9 mouse cellular contexts compared by ENCODE assay signal in the genomic region with DNA sequence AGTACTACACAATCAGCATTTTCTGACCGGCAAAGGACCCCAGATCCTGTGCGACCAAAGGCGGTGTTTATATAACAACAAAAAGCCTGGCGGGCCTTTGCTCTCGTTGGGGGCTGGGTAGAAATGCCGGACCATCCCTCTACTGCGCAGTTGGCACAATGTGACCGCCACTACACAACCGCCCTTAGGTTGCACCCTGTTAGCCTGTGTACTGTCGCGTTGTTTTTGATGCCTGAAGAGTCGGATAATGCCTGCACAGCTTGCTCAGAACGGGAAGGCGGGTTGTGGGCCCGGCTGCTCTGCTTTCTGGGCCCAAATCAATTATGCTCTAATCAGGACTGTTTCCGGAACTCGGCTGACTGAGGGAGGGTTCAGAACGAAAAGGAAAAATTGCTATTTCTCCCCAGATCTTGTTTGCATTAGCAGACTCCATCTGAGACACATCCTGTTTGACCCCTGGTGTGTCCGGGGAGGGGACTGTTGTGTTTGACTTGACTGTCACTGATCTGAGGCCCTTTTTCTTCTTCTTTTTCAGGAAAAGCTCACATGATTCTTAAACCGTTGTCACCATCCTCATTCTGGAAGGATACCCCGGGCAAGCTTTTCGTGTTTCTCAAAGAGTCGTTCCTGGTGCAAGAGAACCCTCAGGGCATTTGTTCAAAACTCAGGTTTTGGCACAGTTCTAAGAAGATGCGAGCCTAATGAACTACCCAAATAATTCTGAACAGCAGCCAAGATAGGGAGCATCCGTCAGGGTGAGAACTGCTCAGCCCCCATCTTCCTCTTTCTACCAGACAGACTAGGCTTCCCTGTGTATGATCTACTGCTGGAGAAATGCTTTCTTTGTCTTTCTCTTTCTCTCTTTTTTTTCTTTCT. TPM values are rescaled to one million over a fixed set of nuclear protein-coding genes. Genes with fewer than 3 reads are reported as not detected.
DNase-seq lines count a peak whose midpoint lies in the region; ATAC-seq and TF ChIP-seq lines count a peak whose summit lies in the region.
"Had no signal": no experiment of that assay in that cellular context is flagged by ENCODE, and none has a peak within 500 bp of the region (broad histone marks: within the 10 kb centered on the region; RNA-seq: fewer than 3 reads in every experiment).

No protein-coding gene starts in this region.

- ATAC-seq in forebrain, embryonic 16.5 days, result peak; percentile 72
- peak; percentile 77 for ATAC-seq in hindbrain, postnatal 0 days
- ATAC-seq in lung, embryonic 14.5 days (ENCODE audit: insufficient read depth), result peak; percentile 81
- ATAC-seq in stomach, postnatal 0 days (ENCODE audit: low FRiP score, low TSS enrichment), result peak; percentile 57; the same call in 1 of the 2 replicates
- ATAC-seq: Patski had no signal

- H3K27me3 ChIP-seq in forebrain, embryonic 16.5 days (replicated peaks; ENCODE audit: control insufficient read depth, insufficient read depth, low read length), result no peaks in the 10 kb centered on the region
- no peaks in the 10 kb centered on the region for H3K27me3 ChIP-seq in hindbrain, postnatal 0 days (ENCODE audit: insufficient read depth, low read length)
- H3K27me3 ChIP-seq in lung, embryonic 14.5 days (ENCODE audit: insufficient read depth, low read length), result no peaks in the 10 kb centered on the region
- no peaks in the 10 kb centered on the region for H3K27me3 ChIP-seq in stomach, postnatal 0 days (ENCODE audit: control insufficient read depth, insufficient read depth, low read length)
- H3K27me3 ChIP-seq: Patski had no signal

- H3K4me2 ChIP-seq in forebrain, embryonic 16.5 days (ENCODE audit: low read length), result peak overlapping the region; percentile 22
- peak overlapping the region; percentile 33 for H3K4me2 ChIP-seq in hindbrain, postnatal 0 days (ENCODE audit: low read depth, low read length)
- H3K4me2 ChIP-seq in lung, embryonic 14.5 days, result peak overlapping the region; percentile 46
- H3K4me2 ChIP-seq in stomach, postnatal 0 days (replicated peaks; ENCODE audit: low read depth), result peak overlapping the region; percentile 43

- H3K27ac ChIP-seq in layer of hippocampus, adult 2 months, result peak overlapping the region; percentile 90
- no peak overlapping the region; the same call in 1 of the 2 replicates for H3K27ac ChIP-seq in forebrain, embryonic 16.5 days (ENCODE audit: low read length)
- peak overlapping the region; percentile 65; the same call in 1 of the 2 replicates for H3K27ac ChIP-seq in hindbrain, postnatal 0 days
- peak overlapping the region; percentile 93 for H3K27ac ChIP-seq in lung, embryonic 14.5 days (ENCODE audit: low read depth)
- H3K27ac ChIP-seq in stomach, postnatal 0 days (replicated peaks), result peak overlapping the region; percentile 88

- H3K4me3 ChIP-seq in layer of hippocampus, adult 2 months, result peak overlapping the region; percentile 28; the same call in 1 of the 2 replicates
- no peak overlapping the region for H3K4me3 ChIP-seq in forebrain, embryonic 16.5 days (replicated peaks; ENCODE audit: low read length)
- H3K4me3 ChIP-seq in hindbrain, postnatal 0 days (ENCODE audit: low read length), result no peak overlapping the region
- H3K4me3 ChIP-seq in lung, embryonic 14.5 days (ENCODE audit: low read depth, low read length), result 0 out of 2 replicates have a peak overlapping the region, but pooled peaks have one; percentile 0
- H3K4me3 ChIP-seq in stomach, postnatal 0 days (ENCODE audit: low read depth, low read length), result 0 out of 2 replicates have a peak overlapping the region, but pooled peaks have one; percentile 15

- H3K9ac ChIP-seq in forebrain, embryonic 16.5 days (replicated peaks; ENCODE audit: low read depth, low read length), result no peak overlapping the region
- H3K9ac ChIP-seq in hindbrain, postnatal 0 days (replicated peaks; ENCODE audit: low read length), result peak overlapping the region; percentile 13; the same call in 1 of the 2 replicates
- peak overlapping the region; percentile 21 for H3K9ac ChIP-seq in lung, embryonic 14.5 days
- peak overlapping the region; percentile 31; the same call in 1 of the 2 replicates for H3K9ac ChIP-seq in stomach, postnatal 0 days (ENCODE audit: low read length)

- H3K36me3 ChIP-seq in forebrain, embryonic 16.5 days (ENCODE audit: control insufficient read depth, insufficient read depth), result no peaks in the 10 kb centered on the region
- H3K36me3 ChIP-seq in hindbrain, postnatal 0 days (ENCODE audit: insufficient read depth, low read length), result no peaks in the 10 kb centered on the region
- H3K36me3 ChIP-seq in lung, embryonic 14.5 days (ENCODE audit: insufficient read depth), result no peaks in the 10 kb centered on the region
- no peaks in the 10 kb centered on the region for H3K36me3 ChIP-seq in stomach, postnatal 0 days (ENCODE audit: control insufficient read depth, insufficient read depth, low read length)

- no peaks in the 10 kb centered on the region; the same call in 1 of the 2 replicates for H3K9me3 ChIP-seq in forebrain, embryonic 16.5 days (ENCODE audit: control insufficient read depth, low read length)
- no peaks in the 10 kb centered on the region for H3K9me3 ChIP-seq in hindbrain, postnatal 0 days (ENCODE audit: low read length)
- no peaks in the 10 kb centered on the region; the same call in 1 of the 2 replicates for H3K9me3 ChIP-seq in lung, embryonic 14.5 days (ENCODE audit: low read depth, low read length)
- no peaks in the 10 kb centered on the region for H3K9me3 ChIP-seq in stomach, postnatal 0 days (ENCODE audit: control insufficient read depth, low read length)

- peaks cover 10% of the 10 kb centered on the region for H3K4me1 ChIP-seq in forebrain, embryonic 16.5 days (replicated peaks; ENCODE audit: control insufficient read depth, insufficient read depth, low read length)
- H3K4me1 ChIP-seq in hindbrain, postnatal 0 days (ENCODE audit: insufficient read depth, low read length), result peaks cover 8% of the 10 kb centered on the region; the same call in 1 of the 2 replicates
- H3K4me1 ChIP-seq in lung, embryonic 14.5 days (ENCODE audit: insufficient read depth), result peaks cover 46% of the 10 kb centered on the region
- H3K4me1 ChIP-seq in stomach, postnatal 0 days (replicated peaks; ENCODE audit: control insufficient read depth, insufficient read depth), result peaks cover 3% of the 10 kb centered on the region; the same call in 1 of the 2 replicates

- WGBS in forebrain, embryonic 16.5 days, result 20% methylated on average over 25 of the region's 25 CpGs
- WGBS in hindbrain, postnatal 0 days, result 22% methylated on average over 25 of the region's 25 CpGs
- 8% methylated on average over 25 of the region's 25 CpGs for WGBS in lung, embryonic 14.5 days
- WGBS in stomach, postnatal 0 days, result 17% methylated on average over 25 of the region's 25 CpGs

- DNase-seq in layer of hippocampus, adult 2 months (ENCODE audit: low spot score in 2 of 2), result peak in 1 of 2 experiments; percentile 38
- DNase-seq in layer of hippocampus, adult 9-10 months (ENCODE audit: low spot score), result no peak
- peak; percentile 28 for DNase-seq in hindbrain, postnatal 0 days (ENCODE audit: low spot score)
- DNase-seq in lung, embryonic 14.5 days, result peak; percentile 88
- DNase-seq in stomach, postnatal 0 days (ENCODE audit: low spot score), result no peak
- DNase-seq in frontal cortex, postnatal 14 days (ENCODE audit: low spot score in 2 of 2), result no peak
- DNase-seq in spleen, postnatal 10 days (ENCODE audit: low spot score in 2 of 2), result no peak

- TF ChIP-seq EP300 in stomach, postnatal 0 days (optimal IDR thresholded peaks at IDR 0.05), result no peak

- TF ChIP-seq CTCF in layer of hippocampus, adult 2 months (conservative IDR thresholded peaks at IDR 0.05), result no peak
- no peak for TF ChIP-seq CTCF in hindbrain, postnatal 0 days (IDR thresholded peaks at IDR 0.05; ENCODE audit: low read depth)
- TF ChIP-seq CTCF in lung, embryonic 14.5 days (IDR thresholded peaks at IDR 0.05; ENCODE audit: low read depth), result no peak
- TF ChIP-seq CTCF in stomach, postnatal 0 days (IDR thresholded peaks at IDR 0.05; ENCODE audit: low read depth), result no peak

RNA-seq across cellular contexts. Expression of gene Xpnpep1, which starts 47.5 kb away (rescaled TPM):
- total RNA-seq in layer of hippocampus, adult 2 months (2021), result 10 to 100 TPM; 78.7 to 82.9 TPM
- 132 and 140 TPM in 2 replicates for polyA plus RNA-seq in forebrain, embryonic 16.5 days (2015; fragmentation: Nextera tagmentation; extraction: Ambion mirVana)
- total RNA-seq in hindbrain, postnatal 0 days (2014; rRNA removed), result 94.1 and 98.6 TPM in 2 replicates
- polyA plus RNA-seq in hindbrain, postnatal 0 days (2015; fragmentation: Nextera tagmentation; extraction: Ambion mirVana), result 115 and 118 TPM in 2 replicates
- 196 and 200 TPM in 2 replicates for polyA plus RNA-seq in lung, embryonic 14.5 days (2014; fragmentation: Nextera tagmentation; extraction: Ambion mirVana)
- 106 and 111 TPM in 2 replicates for polyA plus RNA-seq in stomach, postnatal 0 days (2015; fragmentation: Nextera tagmentation; extraction: Ambion mirVana)

RNA-seq across cellular contexts. Expression of gene Add3, which starts 52.7 kb away (rescaled TPM):
- 100 to 1,000 TPM; 125 to 129 TPM for total RNA-seq in layer of hippocampus, adult 2 months (2021)
- 30.6 and 36.6 TPM in 2 replicates for polyA plus RNA-seq in forebrain, embryonic 16.5 days (2015; fragmentation: Nextera tagmentation; extraction: Ambion mirVana)
- total RNA-seq in hindbrain, postnatal 0 days (2014; rRNA removed), result 49.7 and 56.7 TPM in 2 replicates
- 65.2 and 68.8 TPM in 2 replicates for polyA plus RNA-seq in hindbrain, postnatal 0 days (2015; fragmentation: Nextera tagmentation; extraction: Ambion mirVana)
- polyA plus RNA-seq in lung, embryonic 14.5 days (2014; fragmentation: Nextera tagmentation; extraction: Ambion mirVana), result 119 and 123 TPM in 2 replicates
- 48.2 and 52.4 TPM in 2 replicates for polyA plus RNA-seq in stomach, postnatal 0 days (2015; fragmentation: Nextera tagmentation; extraction: Ambion mirVana)

Comparison
In these comparisons a context has a peak if more than half of its experiments do, and no peak if none do; other contexts are left out.
1. DNase-seq: peak in hindbrain, postnatal 0 days (single experiment) and lung, embryonic 14.5 days (single experiment); none in layer of hippocampus, adult 9-10 months (single experiment), stomach, postnatal 0 days (single experiment), frontal cortex, postnatal 14 days (0 of 2) and spleen, postnatal 10 days (0 of 2).
2. H3K4me3 ChIP-seq: peak in layer of hippocampus, adult 2 months (single experiment), lung, embryonic 14.5 days (single experiment) and stomach, postnatal 0 days (single experiment); none in forebrain, embryonic 16.5 days (single experiment) and hindbrain, postnatal 0 days (single experiment).
3. Peak in every context shown above with its lines, with median percentiles within 50 percentile points of each other: ATAC-seq and H3K4me2 ChIP-seq.